Mouse (Mus musculus): ENCODE results near the gene Gm10645.

- no peak for TF ChIP-seq CTCF (IDR thresholded peaks at IDR 0.05; ENCODE audit: control insufficient read depth, insufficient read depth, low read length)
- no peak for TF ChIP-seq POLR2A (IDR thresholded peaks at IDR 0.05; ENCODE audit: borderline replicate concordance, control insufficient read depth, low read depth, low read length)
Observed at GRCm38 (mm10) chr8:83144601-83145000, 21.4 kb downstream of the Gm10645 start.
